Mouse (Mus musculus) myocyte (in vitro differentiated cells): Measurements from ENCODE around the gene Kirrel3.

Experiments used
- CEBPB ChIP-seq: IDR thresholded peaks from 2 replicates; pipeline ENCODE4 v1.6.1; 2011; ENCODE audit warnings: mild to moderate bottlenecking, moderate library complexity; ENCODE audit not compliant: poor library complexity, insufficient read depth, severe bottlenecking
- E2F4 ChIP-seq: IDR thresholded peaks from one replicate; pipeline ENCODE4 v1.6.1; 2011; ENCODE audit warnings: mild to moderate bottlenecking, control low read depth, moderate library complexity; ENCODE audit not compliant: insufficient read depth
- MAX ChIP-seq: IDR thresholded peaks from one replicate; pipeline ENCODE4 v1.6.1; 2011; ENCODE audit warnings: low read depth, mild to moderate bottlenecking, control low read depth
- MYOD1 ChIP-seq, 3 experiments: IDR thresholded peaks; one replicate each; pipeline ENCODE4 v1.6.1; 2011; ENCODE audit warnings: control low read depth in 2 of 3, low read depth in 2 of 3, mild to moderate bottlenecking in 2 of 3, moderate library complexity in 1 of 3; ENCODE audit not compliant: insufficient read length in 2 of 3, control insufficient read depth in 1 of 3
- MYOG ChIP-seq, 3 experiments: IDR thresholded peaks; one replicate each; pipeline ENCODE4 v1.6.1; 2011; ENCODE audit warnings: control low read depth in 2 of 3, low read depth in 2 of 3, mild to moderate bottlenecking in 2 of 3; ENCODE audit not compliant: insufficient read length in 2 of 3, control insufficient read depth in 1 of 3, insufficient read depth in 1 of 3
- POLR2A ChIP-seq: IDR thresholded peaks from one replicate; pipeline ENCODE4 v1.6.1; 2011; ENCODE audit warnings: low read depth, mild to moderate bottlenecking, control low read depth, moderate library complexity; ENCODE audit not compliant: insufficient read length
- POLR2AphosphoS2 ChIP-seq: IDR thresholded peaks from one replicate; pipeline ENCODE4 v1.6.1; 2011; ENCODE audit warnings: low read depth, control low read depth; ENCODE audit not compliant: insufficient read length
- TCF12 ChIP-seq: IDR thresholded peaks from one replicate; pipeline ENCODE4 v1.6.1; 2011; ENCODE audit warnings: mild to moderate bottlenecking, control low read depth; ENCODE audit not compliant: poor library complexity, insufficient read depth, severe bottlenecking
- TCF3 ChIP-seq: IDR thresholded peaks from one replicate; pipeline ENCODE4 v1.6.1; 2011; ENCODE audit warnings: low read depth, control low read depth; ENCODE audit not compliant: insufficient read length

DNA sequence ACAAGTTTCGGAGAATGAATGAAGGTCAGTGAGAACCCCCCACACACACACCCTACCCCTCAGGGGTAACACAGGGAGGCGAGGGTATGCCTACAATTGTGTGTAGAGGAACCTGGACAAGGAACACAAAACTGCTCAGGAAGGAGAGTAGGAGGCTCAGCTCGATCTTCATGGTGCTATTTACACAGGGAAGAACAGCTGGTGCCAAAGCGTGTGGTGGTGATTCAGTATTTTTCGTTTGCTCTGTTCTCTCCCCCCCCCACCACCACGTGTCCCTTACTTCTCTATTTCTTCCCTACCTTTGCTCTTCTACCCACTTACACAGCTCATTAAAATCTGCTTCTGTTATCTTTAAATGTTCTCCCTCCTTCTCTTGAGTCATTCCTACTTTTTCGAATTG, 426.1 kb downstream of the Kirrel3 start:
- TF ChIP-seq TCF3 (no peak), TCF12 (no peak), POLR2A (no peak), MYOG (IDR thresholded peaks at IDR 0.05; ENCODE audit: control insufficient read depth in 1 of 3, insufficient read depth in 1 of 3, insufficient read length in 2 of 3, low read depth in 2 of 3) (no peak), MAX (no peak), E2F4 (no peak), CEBPB (no peak), POLR2AphosphoS2 (no peak), MYOD1 (IDR thresholded peaks at IDR 0.05; ENCODE audit: control insufficient read depth in 1 of 3, insufficient read length in 2 of 3, low read depth in 2 of 3) (no peak)
